ENCODE assay signal across 28 mouse cellular contexts in genomic region chr14:23084241-23084773, GRCm38 (mm10).
A peak's percentile ranks its signal among the peaks of the same experiment; 100 is the strongest.
DNase-seq lines count a peak whose midpoint lies in the region; ATAC-seq and TF ChIP-seq lines count a peak whose summit lies in the region.
"Had no signal": no experiment of that assay in that cellular context is flagged by ENCODE, and none has a peak within 500 bp of the region (broad histone marks: within the 10 kb centered on the region; RNA-seq: fewer than 3 reads in every experiment).

No protein-coding gene starts in this region.

- TF ChIP-seq CTCF in kidney, adult 2 months (conservative IDR thresholded peaks at IDR 0.05; ENCODE audit: insufficient read depth, insufficient read length, low read depth, low read length), result no peak
- no peak for TF ChIP-seq CTCF in lung, embryonic 14.5 days (IDR thresholded peaks at IDR 0.05; ENCODE audit: low read depth)
- no peak for TF ChIP-seq CTCF in C2C12 (IDR thresholded peaks at IDR 0.05; ENCODE audit: control insufficient read depth, insufficient read depth, insufficient read length)

- no peak for ATAC-seq in lung, embryonic 14.5 days (ENCODE audit: insufficient read depth)
- ATAC-seq: forebrain, embryonic 15.5 days had no signal

- no peaks in the 10 kb centered on the region for H3K79me2 ChIP-seq in C2C12 (ENCODE audit: control insufficient read depth, insufficient read depth)

- H3K4me1 ChIP-seq in kidney, adult 2 months (ENCODE audit: control insufficient read depth, insufficient read depth, low read length), result no peaks in the 10 kb centered on the region
- peaks cover 6% of the 10 kb centered on the region; the same call in 1 of the 2 replicates for H3K4me1 ChIP-seq in lung, embryonic 14.5 days (ENCODE audit: insufficient read depth)
- H3K4me1 ChIP-seq: embryonic facial prominence, embryonic 10.5 days; embryonic facial prominence, embryonic 15.5 days; forebrain, embryonic 15.5 days; heart, embryonic 13.5 days; megakaryocyte, embryonic 14.5 days; midbrain, embryonic 12.5 days; neural tube, embryonic 13.5 days had no signal

- no peaks in the 10 kb centered on the region for H3K79me3 ChIP-seq in C2C12 (ENCODE audit: low read depth)

- 58% methylated on average over 1 of the region's 1 CpGs for WGBS in kidney, adult 2 months
- WGBS in lung, embryonic 14.5 days, result 38% methylated on average over 1 of the region's 1 CpGs

- no peak overlapping the region for H3K27ac ChIP-seq in kidney, adult 2 months (ENCODE audit: insufficient read depth, low read depth, low read length)
- H3K27ac ChIP-seq in lung, embryonic 14.5 days (ENCODE audit: low read depth), result 0 out of 2 replicates have a peak overlapping the region, but pooled peaks have one; percentile 6
- H3K27ac ChIP-seq: embryonic facial prominence, embryonic 10.5 days; embryonic facial prominence, embryonic 15.5 days; forebrain, embryonic 15.5 days; heart, adult 2 months; heart, embryonic 13.5 days; hindbrain, embryonic 14.5 days; liver, embryonic 14.5 days; lung, embryonic 15.5 days; midbrain, embryonic 12.5 days; neural tube, embryonic 13.5 days had no signal

- no peaks in the 10 kb centered on the region for H3K9me3 ChIP-seq in lung, embryonic 14.5 days (ENCODE audit: low read depth, low read length)
- H3K9me3 ChIP-seq: embryonic facial prominence, embryonic 10.5 days; embryonic facial prominence, embryonic 15.5 days; forebrain, embryonic 15.5 days; heart, embryonic 13.5 days; lung, embryonic 15.5 days; megakaryocyte, embryonic 14.5 days; midbrain, embryonic 12.5 days; neural tube, embryonic 13.5 days had no signal

- no peaks in the 10 kb centered on the region for H3K27me3 ChIP-seq in kidney, adult 2 months (replicated peaks; ENCODE audit: control insufficient read depth, insufficient read depth, low read length)
- no peaks in the 10 kb centered on the region for H3K27me3 ChIP-seq in lung, embryonic 14.5 days (ENCODE audit: insufficient read depth, low read length)
- H3K27me3 ChIP-seq in C2C12 (ENCODE audit: control insufficient read depth, insufficient read depth, insufficient read length), result no peaks in the 10 kb centered on the region
- H3K27me3 ChIP-seq: CH12.LX; embryonic facial prominence, embryonic 15.5 days; forebrain, embryonic 15.5 days; heart, embryonic 13.5 days; lung, embryonic 15.5 days; megakaryocyte, embryonic 14.5 days; midbrain, embryonic 12.5 days; neural tube, embryonic 13.5 days had no signal

- H3K9ac ChIP-seq in lung, embryonic 14.5 days, result no peak overlapping the region
- H3K9ac ChIP-seq: embryonic facial prominence, embryonic 15.5 days; forebrain, embryonic 15.5 days; heart, embryonic 13.5 days; hindbrain, embryonic 14.5 days; liver, embryonic 14.5 days; lung, embryonic 15.5 days; midbrain, embryonic 12.5 days; neural tube, embryonic 13.5 days had no signal

- TF ChIP-seq POLR2A in kidney, adult 2 months (IDR thresholded peaks at IDR 0.05; ENCODE audit: low read depth, low read length), result no peak

- peak; percentile 10 for DNase-seq in kidney, adult 2 months
- DNase-seq in kidney, adult 8-10 months, result no peak
- DNase-seq in lung, embryonic 14.5 days, result peak; percentile 53
- DNase-seq in lung, postnatal 25 days (ENCODE audit: low spot score), result no peak
- peak; percentile 59 for DNase-seq in adipocyte (ENCODE audit: low spot score)
- DNase-seq in cerebellum, adult 9-11 months, result no peak
- no peak for DNase-seq in cerebellum, postnatal 36 days
- DNase-seq: cerebellum, adult 18-20 months; cerebellum, postnatal 14 days; heart, adult 2 months; kidney, adult 18-20 months; layer of hippocampus, postnatal 36 days; left cerebral cortex, postnatal 4 days; liver; right cerebral cortex, adult 18-20 months; thymus, postnatal 4 days had no signal

- H3K36me3 ChIP-seq in kidney, adult 2 months (ENCODE audit: control insufficient read depth, insufficient read depth, low read length), result no peaks in the 10 kb centered on the region
- H3K36me3 ChIP-seq in lung, embryonic 14.5 days (ENCODE audit: insufficient read depth), result no peaks in the 10 kb centered on the region
- no peaks in the 10 kb centered on the region for H3K36me3 ChIP-seq in C2C12 (ENCODE audit: control insufficient read depth, insufficient read depth)
- H3K36me3 ChIP-seq: embryonic facial prominence, embryonic 10.5 days; embryonic facial prominence, embryonic 15.5 days; forebrain, embryonic 15.5 days; heart, embryonic 13.5 days; lung, embryonic 15.5 days; midbrain, embryonic 12.5 days; neural tube, embryonic 13.5 days had no signal

- H3K4me3 ChIP-seq in kidney, adult 2 months (ENCODE audit: insufficient read depth, low read depth, low read length), result no peak overlapping the region
- H3K4me3 ChIP-seq in lung, embryonic 14.5 days (ENCODE audit: low read depth, low read length), result no peak overlapping the region
- H3K4me3 ChIP-seq in C2C12 (ENCODE audit: insufficient read depth, poor library complexity, severe bottlenecking), result no peak overlapping the region
- H3K4me3 ChIP-seq: embryonic facial prominence, embryonic 10.5 days; embryonic facial prominence, embryonic 15.5 days; forebrain, embryonic 15.5 days; heart, adult 2 months; heart, embryonic 13.5 days; lung, embryonic 15.5 days; megakaryocyte, embryonic 14.5 days; midbrain, embryonic 12.5 days; neural tube, embryonic 13.5 days had no signal

- H3K4me2 ChIP-seq in lung, embryonic 14.5 days, result no peak overlapping the region
- H3K4me2 ChIP-seq: embryonic facial prominence, embryonic 15.5 days; forebrain, embryonic 15.5 days; heart, embryonic 13.5 days; hindbrain, embryonic 14.5 days; lung, embryonic 15.5 days; midbrain, embryonic 12.5 days; neural tube, embryonic 13.5 days had no signal

- H3ac ChIP-seq in C2C12 (ENCODE audit: control insufficient read depth, insufficient read length, low read depth), result no peak overlapping the region

TF ChIP-seq in C2C12, 6 proteins besides CTCF, POLR2A, EP300 and RAD21:
- TF ChIP-seq MYOD1 (IDR thresholded peaks at IDR 0.05; ENCODE audit: control insufficient read depth, insufficient read length, low read depth) (peak; percentile 78), USF1 (IDR thresholded peaks at IDR 0.05; ENCODE audit: low read depth) (no peak)

Comparison
In these comparisons a context has a peak if more than half of its experiments do, and no peak if none do; other contexts are left out.
1. DNase-seq: peak in kidney, adult 2 months (single experiment), lung, embryonic 14.5 days (single experiment) and adipocyte (single experiment); none in kidney, adult 8-10 months (0 of 2), lung, postnatal 25 days (single experiment), cerebellum, adult 9-11 months (single experiment) and cerebellum, postnatal 36 days (0 of 2).